Mouse (Mus musculus): ENCODE results near the gene Spon1.

Gene Spon1

DNA sequence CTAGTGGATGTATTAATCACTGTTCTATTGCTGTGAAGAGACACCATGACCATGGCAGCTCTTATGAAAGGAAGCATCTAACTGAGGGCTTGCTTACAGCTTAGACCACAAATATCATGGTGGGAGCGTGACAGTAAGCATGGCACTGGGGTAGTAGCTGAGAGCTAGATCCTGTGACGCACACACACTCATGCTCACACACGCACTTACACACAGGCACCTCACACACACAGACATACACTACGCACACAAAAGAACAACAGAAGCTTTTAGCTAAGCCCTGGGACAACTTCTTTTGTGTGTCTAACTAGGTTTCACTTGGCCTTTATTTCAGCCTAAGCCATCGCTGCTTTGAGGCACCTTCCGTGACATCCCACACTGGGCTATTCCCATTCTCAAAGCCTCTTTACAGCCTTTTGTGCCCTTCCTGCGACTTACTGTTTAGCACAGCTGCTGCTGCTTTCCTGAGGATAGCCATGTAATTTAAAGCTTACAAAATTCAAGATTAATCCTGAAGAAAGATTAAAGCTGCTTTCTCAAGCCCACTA is 138.6 kb downstream of the Spon1 start:
- no peak for DNase-seq (ENCODE audit: low spot score)

DNA sequence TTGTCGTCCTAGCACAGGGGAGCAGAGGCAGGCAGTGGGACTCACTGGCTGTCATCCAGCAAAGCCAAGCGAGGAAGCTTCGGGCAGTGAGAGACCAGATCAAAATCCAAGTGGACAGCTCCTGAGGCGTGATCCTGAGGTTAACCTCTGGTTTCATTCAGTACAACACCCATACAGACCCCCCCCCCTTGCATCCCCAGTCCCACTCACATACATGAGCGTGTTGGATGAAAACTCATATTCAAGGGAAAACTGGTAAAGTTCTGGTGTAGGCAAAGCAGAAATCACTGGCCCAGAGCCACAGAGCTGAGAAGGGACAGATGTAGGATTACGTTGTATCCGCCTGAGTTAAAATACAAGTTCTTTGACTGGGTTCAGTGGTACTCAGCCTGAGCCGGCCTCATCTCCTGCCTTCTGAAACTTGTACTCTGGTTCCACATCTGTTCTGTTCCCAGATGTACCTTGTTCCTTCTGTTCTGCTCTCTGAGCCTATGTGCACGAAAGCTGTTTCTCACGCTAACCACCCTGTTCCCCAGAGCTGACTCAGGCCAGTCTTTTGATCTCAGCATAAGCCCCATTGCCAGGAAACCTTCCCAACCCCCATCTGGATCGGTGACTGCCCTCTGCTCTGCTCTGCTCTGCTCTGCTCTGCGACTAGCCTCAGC is 143.5 kb downstream of the Spon1 start:
- no peak for DNase-seq (ENCODE audit: low spot score)

- no peak for DNase-seq (ENCODE audit: low spot score)
These were observed 145.1 kb downstream of the Spon1 start for GRCm38 (mm10) chr7:113910856-113911255.

DNA sequence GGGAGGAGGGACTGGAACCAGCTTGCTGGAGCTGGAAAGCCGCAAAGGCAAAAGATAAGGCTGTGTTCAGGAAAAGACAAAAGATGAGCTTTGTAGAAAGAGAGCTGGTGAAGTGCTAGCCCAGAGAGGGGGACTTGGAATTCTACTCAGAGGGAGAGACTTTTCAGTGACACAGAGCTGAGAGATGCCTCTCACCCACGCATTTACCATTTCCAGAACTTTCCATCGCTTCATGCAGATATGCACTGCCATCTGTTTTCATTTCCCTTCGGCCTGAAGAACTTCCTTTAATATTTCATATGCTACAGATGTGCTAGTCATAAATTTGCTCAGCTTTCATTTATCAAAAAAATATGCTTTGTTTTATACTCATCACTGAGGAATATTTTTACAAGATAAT is 150.1 kb downstream of the Spon1 start:
- DNase-seq (ENCODE audit: low spot score) = no peak

GRCm38 (mm10) chr7:113918916-113919315 is 153.1 kb downstream of the Spon1 start:
- no peak for DNase-seq (ENCODE audit: low spot score)

DNA sequence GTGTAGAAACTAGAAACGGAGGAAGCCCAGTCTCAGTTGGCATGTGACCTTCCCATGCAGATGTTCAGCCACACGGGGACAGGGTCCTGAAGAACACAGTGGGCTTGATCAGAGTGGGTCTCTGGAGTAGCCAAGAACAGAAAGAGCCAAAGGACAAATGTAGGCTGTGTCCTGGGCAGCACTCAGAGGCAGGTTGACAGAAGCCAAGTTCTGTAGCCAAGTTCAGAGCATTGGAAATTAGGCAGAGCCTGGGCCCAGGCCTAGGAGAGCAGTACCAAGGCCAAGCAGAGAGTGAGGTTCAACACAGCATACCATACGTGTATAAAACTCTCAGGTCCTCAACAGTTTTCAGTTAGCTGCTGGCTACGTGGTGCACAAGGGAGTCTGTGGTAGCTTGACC is 153.7 kb downstream of the Spon1 start:
- DNase-seq (ENCODE audit: low spot score) = no peak

DNA sequence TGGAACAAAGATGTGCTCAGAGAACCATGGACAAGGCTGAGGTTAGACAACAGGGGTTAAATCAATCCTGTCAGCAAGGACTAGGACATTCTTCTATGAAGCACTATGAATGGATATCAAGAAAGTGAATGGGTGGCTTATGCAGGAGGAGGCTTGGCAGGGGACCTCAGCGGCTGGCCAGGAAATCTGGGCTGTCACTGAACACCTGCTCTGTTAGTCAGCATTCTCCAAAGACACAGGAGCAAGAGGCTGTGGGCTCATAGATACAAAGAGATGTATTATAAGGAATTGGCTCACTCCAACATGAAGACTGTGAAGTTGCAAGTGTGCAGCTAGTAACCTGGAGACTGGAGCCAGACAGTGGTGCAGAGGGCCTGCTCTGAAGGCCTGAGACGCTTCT is 154.3 kb downstream of the Spon1 start:
- DNase-seq (ENCODE audit: low spot score) = no peak

DNA sequence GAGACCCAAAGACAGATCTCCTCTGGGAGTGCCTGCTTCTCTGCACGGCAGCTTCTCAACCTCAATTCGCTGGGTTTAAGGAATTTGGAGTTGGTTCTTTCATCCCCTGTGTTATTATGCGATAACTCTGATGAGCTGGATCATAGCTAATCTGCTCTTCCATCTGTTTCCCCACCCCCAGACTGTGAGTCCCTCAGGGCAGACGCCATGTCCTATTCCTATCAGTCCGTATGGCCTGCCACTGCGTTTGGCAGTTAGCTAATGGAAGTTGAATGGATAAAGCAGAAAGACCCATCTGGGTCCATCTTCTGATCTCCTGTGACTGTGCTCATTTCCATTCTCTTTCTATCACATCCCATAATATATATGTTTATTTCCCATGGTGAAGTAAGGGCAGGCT is 158.8 kb downstream of the Spon1 start:
- DNase-seq (ENCODE audit: low spot score) = no peak

- peak; percentile 47 for DNase-seq (ENCODE audit: low spot score)
These were observed 185.1 kb downstream of the Spon1 start for GRCm38 (mm10) chr7:113950888-113951287.

GRCm38 (mm10) chr7:113955431-113955830 is 189.6 kb downstream of the Spon1 start:
- DNase-seq (ENCODE audit: low spot score) = no peak

GRCm38 (mm10) chr7:113960841-113961499 is 195.2 kb downstream of the Spon1 start:
- DNase-seq (ENCODE audit: low spot score) = peak; percentile 62

- peak; percentile 49 for DNase-seq (ENCODE audit: low spot score)
These were observed 195.7 kb downstream of the Spon1 start for GRCm38 (mm10) chr7:113961500-113961895.

DNA sequence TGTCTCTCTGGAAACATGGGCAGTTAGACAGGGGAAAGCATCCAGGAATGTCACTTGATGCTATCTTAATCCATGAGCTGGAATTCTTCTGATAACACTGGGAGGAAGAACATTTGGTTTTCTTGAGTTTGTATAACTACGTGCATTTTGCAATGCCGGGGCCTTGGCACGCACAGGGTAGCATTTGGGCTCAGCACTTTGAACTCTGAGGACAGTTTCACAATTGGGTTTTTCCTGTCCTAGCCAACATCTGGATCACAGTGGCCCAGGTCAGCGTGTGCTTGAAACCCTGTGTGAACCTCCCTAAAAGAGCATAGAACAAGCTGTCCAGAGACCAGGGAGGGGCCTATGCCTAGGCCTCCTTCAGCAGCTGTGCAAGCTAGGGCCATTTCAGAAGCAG is 196.3 kb downstream of the Spon1 start:
- peak; percentile 79 for DNase-seq (ENCODE audit: low spot score)

DNA sequence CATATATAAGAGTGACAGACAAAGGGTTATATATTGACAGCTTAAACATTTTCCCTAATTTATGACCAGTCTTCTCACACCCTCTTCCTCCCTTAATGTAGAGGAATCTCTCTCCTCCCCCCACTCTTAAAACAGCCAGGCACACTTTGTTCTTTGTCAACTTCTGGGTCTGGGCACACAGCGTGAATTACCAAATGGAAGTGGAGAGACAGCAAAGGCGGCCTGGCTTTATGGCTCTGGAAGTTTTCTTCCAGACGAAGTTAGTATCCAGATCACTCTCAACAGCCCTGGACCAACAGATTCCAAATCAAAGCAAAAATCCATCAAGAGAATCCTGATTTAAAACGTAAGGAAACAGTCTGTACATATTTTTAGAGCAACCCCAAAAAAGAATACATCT is 198.0 kb downstream of the Spon1 start:
- no peak for DNase-seq (ENCODE audit: low spot score)

DNA sequence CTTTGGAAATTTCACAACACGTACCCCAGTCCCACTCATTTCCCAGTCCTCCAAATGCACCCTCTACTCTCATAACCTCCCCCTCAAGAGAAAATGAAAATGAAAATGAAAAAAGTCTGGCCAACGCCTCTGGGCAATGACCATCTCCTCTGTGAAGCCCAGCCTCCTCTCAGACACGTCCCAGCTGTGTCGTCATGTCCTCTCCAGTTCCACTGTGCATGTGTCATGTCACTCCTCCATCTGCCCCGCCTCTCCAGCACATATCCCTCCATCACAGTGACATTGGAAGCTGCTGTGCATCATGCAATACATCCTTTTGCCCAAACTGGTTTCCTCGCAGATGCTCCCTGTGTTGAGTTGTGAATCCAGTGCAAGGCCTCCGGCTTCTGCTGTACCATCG is 199.8 kb downstream of the Spon1 start:
- DNase-seq (ENCODE audit: low spot score) = no peak

GRCm38 (mm10) chr7:113969182-113969581 is 203.4 kb downstream of the Spon1 start:
- DNase-seq (ENCODE audit: low spot score) = no peak

GRCm38 (mm10) chr7:113972536-113972935 is 206.7 kb downstream of the Spon1 start:
- DNase-seq (ENCODE audit: low spot score) = no peak

- peak; percentile 35 for DNase-seq (ENCODE audit: low spot score)
These were observed 220.8 kb downstream of the Spon1 start for GRCm38 (mm10) chr7:113986406-113987134.

- DNase-seq (ENCODE audit: low spot score) = no peak
These were observed 222.4 kb downstream of the Spon1 start for GRCm38 (mm10) chr7:113988156-113988555.

- DNase-seq (ENCODE audit: low spot score) = no peak
These were observed 232.0 kb downstream of the Spon1 start for GRCm38 (mm10) chr7:113997675-113998354.

DNA sequence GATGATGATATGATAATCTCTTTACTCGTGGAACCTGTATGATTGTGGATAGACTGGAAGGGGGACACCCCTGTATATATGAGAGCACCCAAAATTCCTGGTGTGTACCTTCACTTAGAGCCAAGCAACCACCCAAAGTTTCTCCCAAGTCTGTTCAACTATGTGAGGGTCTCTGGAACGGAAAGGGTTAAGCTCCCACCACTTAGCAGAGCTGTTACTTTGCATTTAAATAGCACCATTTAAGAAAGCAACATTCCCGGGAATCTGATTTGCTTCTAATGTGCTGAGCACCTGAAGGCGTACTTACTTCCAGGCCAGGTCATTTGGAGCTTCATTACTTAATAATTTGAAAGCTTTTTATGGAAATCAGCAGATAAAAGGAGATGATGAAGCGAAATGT is 238.4 kb downstream of the Spon1 start:
- no peak for DNase-seq (ENCODE audit: low spot score)

DNA sequence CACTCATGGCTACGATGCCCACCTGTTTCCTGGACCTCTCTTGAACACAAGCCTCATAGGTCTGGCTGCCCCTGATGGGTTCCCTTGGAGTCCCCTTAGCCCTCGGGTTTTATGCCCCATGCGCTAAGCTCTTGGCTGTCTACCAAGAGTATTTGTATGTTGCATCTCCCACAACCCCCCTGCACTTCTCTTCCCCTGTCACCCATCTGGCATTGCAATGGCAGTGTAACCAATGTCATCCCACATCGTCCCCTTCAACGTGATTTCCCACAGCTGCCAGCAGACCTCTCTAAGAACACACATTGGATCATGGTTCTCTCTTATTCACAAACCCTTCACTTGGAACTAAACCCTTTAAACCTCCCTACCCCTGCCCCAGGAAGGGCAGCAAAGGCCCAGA is 239.7 kb downstream of the Spon1 start:
- DNase-seq (ENCODE audit: low spot score) = no peak

Data from adipocyte (in vitro differentiated cells).